Mouse (Mus musculus) effector memory CD4-positive, alpha-beta T cell, adult 5 months (primary cell): Measurements from ENCODE around the gene Ipo9. TPM values are rescaled to one million over a fixed set of nuclear protein-coding genes. Genes with fewer than 3 reads are reported as not detected.

Experiments
- polyA plus RNA-seq: library from polyadenylated mRNA; unstranded; fragments of 100-300 nt; shearing (Covaris generic); gene quantifications from one replicate; pipeline ENCODE4 v1.2.1, GENCODE M21; 2017

Gene Ipo9
- polyA plus RNA-seq: 60.3 TPM

DNA sequence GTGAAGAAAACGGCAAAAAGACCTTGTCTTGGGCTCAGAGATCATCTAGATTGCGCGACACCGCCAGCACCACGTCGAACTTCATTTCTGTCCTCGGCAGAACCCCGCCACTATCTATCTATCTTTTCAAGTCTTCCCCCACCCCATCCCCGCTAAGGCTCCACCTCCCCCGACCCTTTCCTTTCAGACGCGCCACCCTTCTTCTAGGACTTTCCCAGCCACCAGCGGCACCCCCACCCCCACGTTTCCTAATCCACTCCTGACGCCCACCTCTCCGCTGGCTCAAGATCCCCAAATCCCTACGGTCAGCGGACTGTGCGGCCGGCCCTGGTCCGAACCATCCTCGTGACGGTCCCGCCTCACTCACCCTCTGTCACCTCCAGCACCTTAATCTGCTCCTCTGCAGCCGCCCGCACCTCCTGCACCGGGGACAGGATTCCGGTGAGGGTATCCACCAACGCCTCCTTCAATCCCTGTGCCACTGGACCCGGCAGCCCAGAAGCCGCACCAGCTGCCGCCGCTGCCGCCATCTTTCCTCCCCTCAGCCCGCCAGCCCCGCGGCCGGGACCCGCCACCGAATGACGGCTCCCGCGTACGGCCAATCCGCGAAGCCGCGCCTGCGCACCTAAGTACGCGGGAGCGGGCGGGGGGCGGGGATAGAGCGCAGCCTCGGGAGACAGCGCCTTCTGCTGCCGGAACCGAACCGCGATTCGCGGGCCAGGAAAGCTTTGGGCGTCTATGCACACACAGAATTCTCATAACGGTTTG is at the start of gene Ipo9:
Gene Ipo9, minus strand, starts transcription at position 599 of the 768 bp plus-strand sequence.

DNA sequence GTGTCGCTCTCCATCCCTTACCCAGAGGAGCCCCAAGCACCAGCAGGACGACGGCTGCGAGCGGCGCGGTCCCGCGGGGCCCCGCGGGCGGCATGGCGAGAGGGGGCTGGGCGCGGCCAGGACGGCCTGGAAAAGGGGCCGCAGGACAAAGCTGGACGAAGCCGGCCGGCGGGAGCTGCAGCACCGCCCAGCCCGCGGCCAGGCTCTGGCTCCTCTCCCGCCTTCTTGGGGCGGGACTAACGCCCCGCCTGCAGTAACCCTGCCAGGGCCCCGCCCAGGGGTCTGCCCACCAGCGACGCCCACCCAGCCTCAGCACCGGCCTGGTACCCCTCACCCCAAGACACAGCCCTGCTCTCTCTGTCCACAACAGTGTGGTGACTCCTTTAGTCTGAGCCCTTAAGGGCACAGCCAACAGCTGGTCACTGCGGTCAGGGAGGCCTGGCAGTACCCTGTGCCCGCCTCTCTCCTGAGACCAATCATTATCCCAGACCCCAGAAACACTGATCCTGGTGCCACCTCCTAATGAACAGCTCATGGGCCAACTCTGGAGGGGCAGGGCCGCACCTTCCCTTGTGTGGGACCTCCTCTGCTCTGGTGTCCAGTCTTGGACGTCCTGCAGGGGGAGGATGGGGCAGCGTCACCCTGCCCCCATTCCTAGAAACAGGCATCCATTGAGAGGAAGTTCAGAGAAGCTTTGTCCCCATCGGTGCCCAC is 55.3 kb downstream of the Ipo9 start, which contains the start of gene Shisa4:
Gene Shisa4, minus strand, starts transcription at position 370 of the 714 bp plus-strand sequence.

Other genes with a start within 250 kb of the Ipo9 start
- gene Elf3, start 171.9 kb downstream of the Ipo9 start, polyA plus RNA-seq: not detected
- 28.4 TPM for gene Rnpep, start 146.4 kb downstream of the Ipo9 start, polyA plus RNA-seq
- 97.2 TPM for gene Timm17a, start 116.7 kb downstream of the Ipo9 start, polyA plus RNA-seq
- gene Lmod1, start 105.7 kb downstream of the Ipo9 start, polyA plus RNA-seq: not detected
- 0.26 TPM for gene Shisa4, start 55.3 kb downstream of the Ipo9 start, polyA plus RNA-seq
- gene Nav1, start 176.8 kb upstream of the Ipo9 start, polyA plus RNA-seq: not detected